Mouse (Mus musculus): ENCODE measurements at regions not wholly inside any gene's neighbourhood (a gene's known extent, or its start where the extent isn't known, plus 50 kb on each side); places are given as distances from the start of the nearest gene placed in this dataset.

- DNase-seq (ENCODE audit: low spot score in 2 of 2), result no peak
- intact Hi-C loops (cut with DNase I), result no loop called here
These were observed 165.9 kb downstream of the 1500009L16Rik start for GRCm38 (mm10) chr10:83888587-83888986.

DNA sequence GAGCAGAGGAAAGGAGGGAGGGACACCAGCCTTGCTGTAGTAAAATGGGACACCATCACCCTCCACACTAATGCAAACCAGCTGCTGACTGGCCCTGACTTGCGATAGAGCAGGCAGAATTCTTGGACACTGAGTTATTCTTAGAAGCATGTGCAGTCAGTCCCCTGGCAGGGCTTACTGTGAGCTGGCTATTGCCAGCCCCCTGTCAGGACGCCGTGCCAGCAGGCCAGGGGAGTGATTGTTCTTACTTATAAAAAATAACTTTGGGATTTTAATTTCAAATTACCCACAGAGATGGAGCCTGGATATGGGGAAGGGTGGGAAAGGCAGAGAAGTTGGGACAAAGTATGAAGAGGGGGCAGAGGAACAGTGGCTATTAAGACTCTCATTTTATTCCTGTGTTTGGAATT, 173.1 kb downstream of the 1500009L16Rik start:
- peak in 1 of 2 experiments; percentile 4 for DNase-seq (ENCODE audit: low spot score in 2 of 2)

DNA sequence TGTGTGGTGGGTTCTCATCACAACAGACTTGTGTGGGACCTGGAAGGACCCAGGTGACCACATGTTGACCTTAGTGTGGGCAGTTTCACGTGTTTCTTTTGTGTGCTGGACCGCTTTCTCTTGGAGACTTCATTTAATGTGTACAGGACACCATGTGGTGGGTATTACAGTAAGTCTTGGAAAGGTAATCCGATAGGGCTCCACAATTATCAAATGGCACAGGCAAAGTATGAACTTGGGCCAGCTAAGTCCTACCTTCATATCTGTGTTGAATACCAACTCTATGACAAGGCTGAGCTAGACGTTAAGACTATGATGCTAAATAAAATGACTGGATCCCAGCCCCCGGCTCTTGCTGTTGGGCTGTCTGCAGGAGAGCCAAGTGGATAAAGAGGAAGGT, 173.5 kb downstream of the 1500009L16Rik start:
- DNase-seq (ENCODE audit: low spot score in 2 of 2), result no peak
- intact Hi-C loops (cut with DNase I), result no loop called here

More for the DNA sequence above, 173.1 kb downstream of the 1500009L16Rik start:
- intact Hi-C loops (cut with DNase I), result no loop called here

- intact Hi-C loops (cut with DNase I), result no loop called here
- DNase-seq (ENCODE audit: low spot score in 2 of 2), result no peak
These were observed 174.9 kb downstream of the 1500009L16Rik start for GRCm38 (mm10) chr10:83897558-83897957.

- DNase-seq (ENCODE audit: low spot score in 2 of 2), result peak; percentile 6 to 25
- intact Hi-C loops (cut with DNase I), result no loop called here
These were observed 184.1 kb downstream of the 1500009L16Rik start for GRCm38 (mm10) chr10:83906751-83907150.

GRCm38 (mm10) chr10:83910649-83911370, 188.1 kb downstream of the 1500009L16Rik start:
- DNase-seq (ENCODE audit: low spot score in 2 of 2), result no peak
- intact Hi-C loops (cut with DNase I), result no loop called here

DNA sequence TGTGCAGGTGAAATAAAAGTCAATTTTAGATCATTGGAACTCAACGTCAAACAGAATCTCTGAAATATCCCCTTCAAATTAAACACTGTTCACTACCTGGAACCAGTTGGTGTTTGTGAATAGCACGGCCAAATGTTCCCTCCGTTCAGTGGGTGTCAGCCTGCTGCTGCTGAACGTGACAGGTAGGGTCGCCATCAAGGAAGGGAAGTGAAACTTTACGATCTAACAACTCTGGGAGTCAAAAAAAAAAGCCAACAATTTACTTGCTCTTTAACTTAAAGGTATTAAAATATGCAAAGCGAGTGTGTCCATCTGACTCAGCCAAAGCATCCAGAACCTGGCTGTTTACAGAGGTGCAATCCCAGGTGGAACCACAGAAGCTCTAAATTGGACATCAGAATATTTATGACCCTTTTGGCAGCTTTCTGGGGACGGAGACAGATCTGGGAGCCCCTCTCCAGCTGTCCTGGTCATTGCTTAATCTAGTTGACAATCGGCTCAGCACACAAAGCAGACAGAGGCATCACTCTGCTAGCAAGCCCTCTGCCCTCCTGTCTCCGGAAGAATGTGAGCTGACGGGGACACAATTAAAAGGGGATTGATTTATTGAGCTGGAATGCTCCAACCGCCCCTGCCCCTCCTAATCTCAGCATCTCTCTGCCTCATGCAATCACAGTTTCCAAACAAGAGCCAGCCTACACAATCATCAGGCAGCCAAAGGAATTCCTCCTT, 191.9 kb downstream of the 1500009L16Rik start:
- no peak for DNase-seq (ENCODE audit: low spot score in 2 of 2)
- intact Hi-C loops (cut with DNase I), result no loop called here

DNA sequence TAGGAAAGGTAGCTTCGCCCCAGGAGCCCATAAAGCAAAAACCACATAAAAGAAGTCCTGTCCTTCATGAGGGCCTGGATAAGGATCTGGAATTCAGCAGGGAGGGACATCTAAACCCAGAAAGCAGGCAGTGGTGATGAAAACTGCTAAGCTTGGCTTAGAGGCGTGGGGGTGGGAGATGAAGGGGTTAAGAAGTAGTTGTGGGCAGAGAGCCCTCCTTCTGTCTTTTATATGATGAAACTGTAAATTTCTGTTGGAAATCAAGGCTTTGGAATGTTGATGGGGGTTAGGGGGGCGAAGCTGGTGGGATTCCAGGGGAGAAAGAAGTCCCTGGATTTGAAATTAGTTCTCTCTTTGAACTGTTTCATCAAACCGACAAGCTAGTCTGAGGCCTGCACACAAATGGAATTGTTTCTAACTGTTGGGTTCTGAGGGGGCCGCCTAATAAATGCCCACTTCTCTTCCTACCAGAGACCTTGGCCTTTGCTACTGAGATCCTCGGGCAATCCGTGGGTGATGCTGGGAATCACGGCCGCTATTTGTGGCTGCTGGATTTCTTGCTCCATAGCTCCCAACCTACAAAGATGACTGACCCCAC, 192.6 kb downstream of the 1500009L16Rik start:
- no peak for DNase-seq (ENCODE audit: low spot score in 2 of 2)
- intact Hi-C loops (cut with DNase I), result no loop called here

- DNase-seq (ENCODE audit: low spot score in 2 of 2), result no peak
- intact Hi-C loops (cut with DNase I), result no loop called here
These were observed 204.3 kb downstream of the 1500009L16Rik start for GRCm38 (mm10) chr10:83926990-83927389.

DNA sequence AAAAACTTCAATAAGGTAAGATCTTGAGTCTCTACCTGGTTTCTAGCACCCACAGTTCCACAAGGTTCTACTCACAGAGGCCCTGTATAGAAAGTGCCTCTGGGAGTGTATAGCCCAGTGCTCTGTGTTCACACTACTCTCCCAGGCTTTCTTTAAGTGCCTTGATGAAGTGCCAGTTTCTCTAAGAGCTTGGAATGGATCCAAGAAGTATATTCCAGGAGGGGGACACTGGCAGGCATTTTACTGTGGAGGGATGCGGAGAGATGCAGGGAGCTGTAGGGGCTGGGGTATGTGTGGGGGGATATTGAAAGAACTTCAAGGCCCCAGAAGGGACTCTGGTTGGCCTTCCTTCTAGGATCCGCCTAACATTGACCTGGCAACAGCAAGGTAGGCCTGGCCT, 204.9 kb downstream of the 1500009L16Rik start:
- no peak for DNase-seq (ENCODE audit: low spot score in 2 of 2)
- intact Hi-C loops (cut with DNase I), result no loop called here

- intact Hi-C loops (cut with DNase I), result no loop called here
- DNase-seq (ENCODE audit: low spot score in 2 of 2), result no peak
These were observed 209.1 kb downstream of the 1500009L16Rik start for GRCm38 (mm10) chr10:83931758-83932157.

DNA sequence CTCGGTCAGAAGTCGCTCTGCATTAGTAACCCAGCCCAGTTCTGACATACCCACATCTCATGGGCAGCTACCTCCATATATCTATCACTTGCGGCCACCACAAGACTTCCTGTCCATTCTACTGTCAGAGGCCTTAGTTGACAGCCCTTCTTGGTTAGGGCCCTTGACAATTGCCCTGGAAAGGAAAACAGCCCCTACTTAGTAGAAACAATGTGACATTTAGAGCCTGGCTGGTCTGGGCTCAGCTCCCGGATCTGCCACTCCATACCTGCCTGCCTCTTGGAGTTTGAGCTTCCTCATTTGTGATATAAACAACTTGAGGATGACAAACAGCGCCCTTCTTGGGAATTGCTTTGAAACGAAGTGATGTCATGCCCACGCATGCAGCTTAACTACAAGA, 210.5 kb downstream of the 1500009L16Rik start:
- DNase-seq (ENCODE audit: low spot score in 2 of 2), result no peak
- intact Hi-C loops (cut with DNase I), result no loop called here

GRCm38 (mm10) chr10:83934498-83934897, 211.8 kb downstream of the 1500009L16Rik start:
- no peak for DNase-seq (ENCODE audit: low spot score in 2 of 2)
- intact Hi-C loops (cut with DNase I), result no loop called here

DNA sequence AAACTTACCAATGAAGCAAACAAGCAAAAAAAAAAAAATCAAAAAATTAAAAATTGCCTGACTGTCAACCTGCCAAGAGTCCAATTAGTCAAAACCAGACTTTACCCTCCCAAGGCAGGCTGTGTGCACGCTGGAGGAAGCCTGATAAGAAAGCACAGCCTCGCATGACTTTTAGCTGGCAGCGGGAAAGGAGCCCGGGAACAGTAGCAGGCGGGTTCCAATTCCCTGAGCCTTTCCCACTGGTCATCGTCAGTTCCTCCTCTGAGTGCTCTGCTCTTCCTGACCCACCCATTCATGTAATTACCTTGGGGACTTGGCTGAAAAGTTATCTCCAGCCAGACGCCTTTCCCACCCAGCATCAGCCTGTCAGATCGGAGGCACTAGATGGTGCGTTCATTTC, 214.5 kb downstream of the 1500009L16Rik start:
- no peak for DNase-seq (ENCODE audit: low spot score in 2 of 2)
- intact Hi-C loops (cut with DNase I), result no loop called here

DNA sequence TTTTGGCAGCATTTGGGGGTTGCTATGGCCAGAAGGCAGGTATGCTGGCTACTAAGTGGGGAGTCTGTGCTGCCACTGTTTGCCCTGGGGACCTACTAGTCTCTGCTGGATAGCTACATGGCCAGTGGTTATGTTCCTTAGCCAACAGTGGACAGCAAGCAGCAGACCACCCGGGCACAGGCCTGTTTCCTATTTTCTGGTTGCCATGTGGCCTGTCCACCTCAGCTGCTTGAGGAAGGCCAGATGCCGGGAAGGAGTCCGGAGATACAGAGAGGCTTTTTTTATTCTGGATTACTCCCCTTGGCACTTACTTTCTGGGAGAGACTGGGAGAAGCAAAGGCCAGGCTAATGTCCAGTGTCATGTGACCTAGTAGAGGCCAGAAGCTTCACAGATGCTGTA, 219.4 kb downstream of the 1500009L16Rik start:
- no peak for DNase-seq (ENCODE audit: low spot score in 2 of 2)
- intact Hi-C loops (cut with DNase I), result no loop called here

GRCm38 (mm10) chr10:83944158-83944557, 221.5 kb downstream of the 1500009L16Rik start:
- DNase-seq (ENCODE audit: low spot score in 2 of 2), result no peak
- intact Hi-C loops (cut with DNase I), result no loop called here

DNA sequence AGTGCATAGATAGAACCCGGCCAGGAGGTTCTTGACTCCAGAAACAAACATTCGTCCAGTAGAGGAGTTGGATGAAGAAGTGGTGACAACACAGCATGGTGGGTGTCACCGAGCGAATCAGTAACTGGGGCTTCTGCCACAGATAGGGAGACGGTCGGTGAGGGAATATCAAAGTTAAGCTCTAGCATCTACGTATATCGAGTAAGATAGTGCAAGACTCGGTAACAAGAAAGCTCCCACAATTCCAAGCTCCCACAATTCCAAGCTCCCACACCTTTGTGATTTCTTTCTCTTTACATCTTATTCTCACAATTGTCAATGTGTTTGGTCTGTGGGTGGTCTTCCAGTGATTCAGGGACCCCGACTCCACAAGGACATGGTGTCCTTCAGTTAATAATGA, 222.2 kb downstream of the 1500009L16Rik start:
- intact Hi-C loops (cut with DNase I), result no loop called here
- DNase-seq (ENCODE audit: low spot score in 2 of 2), result no peak

GRCm38 (mm10) chr10:83945503-83945902, 222.8 kb downstream of the 1500009L16Rik start:
- no peak for DNase-seq (ENCODE audit: low spot score in 2 of 2)
- intact Hi-C loops (cut with DNase I), result no loop called here

DNA sequence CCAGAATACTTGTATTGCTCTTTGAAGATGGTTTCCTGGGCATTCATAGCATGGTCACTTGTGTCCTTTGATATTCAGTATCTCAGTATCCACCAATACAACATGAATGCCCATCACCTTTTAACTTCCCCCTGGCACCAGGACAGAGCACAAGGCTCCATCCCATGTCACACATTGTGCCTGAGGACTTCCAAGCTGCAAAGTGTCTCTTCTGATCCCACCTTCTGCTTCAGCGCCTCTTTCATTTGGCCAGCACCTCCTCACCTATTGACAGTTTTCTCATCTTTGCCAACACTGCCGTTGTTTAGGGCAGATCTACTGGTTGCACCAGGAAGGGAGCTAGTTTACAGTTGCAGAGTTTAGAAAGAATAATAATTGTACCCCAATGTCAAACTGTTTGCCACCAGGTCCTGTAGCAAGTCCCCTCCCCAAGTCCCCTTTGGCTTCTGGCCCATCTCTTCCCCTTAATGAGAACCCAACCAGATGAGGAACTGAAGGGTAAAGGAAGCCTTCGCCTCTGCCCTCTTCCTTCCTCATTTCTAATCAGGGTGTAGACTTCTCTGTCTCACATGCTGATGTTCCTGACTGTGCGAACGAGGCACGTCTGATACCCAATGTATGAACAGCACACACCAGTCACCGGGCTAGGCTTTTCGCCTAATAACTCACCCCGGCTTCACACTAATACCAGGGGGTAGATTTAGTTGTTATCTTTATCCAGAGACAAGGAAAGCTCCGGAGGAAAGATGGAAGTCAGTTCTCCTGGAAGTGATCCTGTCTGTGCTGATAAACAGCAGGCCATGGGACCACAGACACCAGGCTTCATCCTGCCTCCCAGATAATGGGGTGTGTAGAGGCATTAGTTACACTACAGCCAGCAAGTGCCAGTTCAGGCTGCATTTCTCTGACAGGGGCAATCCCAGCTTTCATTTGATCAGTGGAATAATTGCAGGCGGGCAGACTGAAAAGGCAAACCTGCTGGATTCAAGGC, 223.8 kb downstream of the 1500009L16Rik start:
- intact Hi-C loops (cut with DNase I), result no loop called here
- DNase-seq (ENCODE audit: low spot score in 2 of 2), result no peak
